Mouse (Mus musculus) c-Kit-negative CD71-positive TER-119-positive erythroid progenitor cells, embryonic 14.5 days (primary cell): ENCODE results near the gene Apoc4.
"Not testable (repeated sequence)": the region's sequence is repeated elsewhere in the genome, so short reads cannot be mapped to it uniquely, and the experiment has no call there.

Experiments used
- DNase-seq: peaks from one replicate; pipeline ENCODE4 v3.0.0-alpha.2; 2013; ENCODE audit warnings: low read depth, low spot score

The Apoc4 gene

GRCm38 (mm10) chr7:19698907-19699826, 17.9 kb upstream of the Apoc4 start, which contains the start of gene Apoe:
Gene Apoe (minus strand): TSS chr7:19699188.
- no peak for DNase-seq

GRCm38 (mm10) chr7:19697949-19698906, 16.9 kb upstream of the Apoc4 start:
- DNase-seq: no peak

- no peak for DNase-seq
These were observed 15.1 kb upstream of the Apoc4 start for GRCm38 (mm10) chr7:19696336-19696873.

- DNase-seq: no peak
These were observed 14.6 kb upstream of the Apoc4 start for GRCm38 (mm10) chr7:19695881-19696280.

- no peak for DNase-seq
These were observed 13.9 kb upstream of the Apoc4 start for GRCm38 (mm10) chr7:19695213-19695594.

- DNase-seq: no peak
These were observed 13.3 kb upstream of the Apoc4 start for GRCm38 (mm10) chr7:19694336-19695212.

GRCm38 (mm10) chr7:19693421-19693820, 12.1 kb upstream of the Apoc4 start:
- DNase-seq: no peak

GRCm38 (mm10) chr7:19691873-19692865, 10.9 kb upstream of the Apoc4 start, which contains the start of gene Apoc1:
Gene Apoc1 (minus strand): TSS chr7:19692660.
- DNase-seq: no peak

GRCm38 (mm10) chr7:19691434-19691833, 10.2 kb upstream of the Apoc4 start:
- DNase-seq: no peak

- no peak for DNase-seq
These were observed 9.6 kb upstream of the Apoc4 start for GRCm38 (mm10) chr7:19690845-19691244.

- no peak for DNase-seq
These were observed 7.3 kb upstream of the Apoc4 start for GRCm38 (mm10) chr7:19688611-19689010.

- DNase-seq: no peak
These were observed 6.8 kb upstream of the Apoc4 start for GRCm38 (mm10) chr7:19688101-19688500.

- not testable (repeated sequence) for DNase-seq
These were observed 5.8 kb upstream of the Apoc4 start for GRCm38 (mm10) chr7:19686927-19687583.

- DNase-seq: no peak
These were observed 5.2 kb upstream of the Apoc4 start for GRCm38 (mm10) chr7:19686521-19686920.

GRCm38 (mm10) chr7:19685374-19685773, 4.1 kb upstream of the Apoc4 start:
- no peak for DNase-seq

GRCm38 (mm10) chr7:19683771-19684201, 2.5 kb upstream of the Apoc4 start:
- DNase-seq: no peak

- no peak for DNase-seq
These were observed 1.7 kb upstream of the Apoc4 start for GRCm38 (mm10) chr7:19682979-19683378.

- DNase-seq: no peak
These were observed 577 bp downstream of the Apoc4 start for GRCm38 (mm10) chr7:19680702-19681101.

- DNase-seq: no peak
These were observed 2.4 kb downstream of the Apoc4 start for GRCm38 (mm10) chr7:19678901-19679300.
